Mouse (Mus musculus) hematopoietic stem cell, adult 5-6 weeks (primary cell): ENCODE measurements at regions not wholly inside any gene's neighbourhood (a gene's known extent, or its start where the extent isn't known, plus 50 kb on each side); places are given as distances from the start of the nearest gene placed in this dataset.
A peak's percentile ranks its signal among the peaks of the same experiment; 100 is the strongest.

Experiments
- ATAC-seq, 2 experiments: fragments of 125-278 bp in 1 of 2; replicated peaks in 1 of 2; 2 replicates each; pipeline ENCODE4 v1.8.0; 2016 to 2017; ENCODE audit warnings: inconsistent platforms in 2 of 2, mild to moderate bottlenecking in 2 of 2, moderate number of reproducible peaks in 2 of 2, low read depth in 1 of 2, moderate TSS enrichment in 1 of 2; ENCODE audit not compliant: low FRiP score in 2 of 2, poor library complexity in 2 of 2, severe bottlenecking in 2 of 2, insufficient read depth in 1 of 2, low TSS enrichment in 1 of 2

DNA sequence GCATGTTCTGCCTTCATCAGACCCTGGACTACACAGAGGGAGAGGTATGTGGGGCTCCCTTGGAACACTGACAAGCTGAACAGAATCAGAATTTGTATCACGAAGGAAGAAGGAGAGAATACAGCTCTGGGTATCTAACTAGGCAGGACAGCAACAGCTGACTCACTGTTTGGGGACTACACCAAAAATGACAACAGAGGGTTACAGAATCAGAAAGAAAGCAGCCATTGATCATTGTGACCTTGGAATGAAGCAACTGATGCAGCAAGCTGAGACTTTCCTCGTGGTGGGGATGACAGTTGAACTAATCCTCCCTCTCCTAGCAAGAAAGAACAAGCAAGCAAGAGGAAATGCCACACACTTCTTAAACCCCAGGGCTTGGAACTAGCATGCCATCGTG is 135.0 kb upstream of the Gnao1 start:
- ATAC-seq = no peak

DNA sequence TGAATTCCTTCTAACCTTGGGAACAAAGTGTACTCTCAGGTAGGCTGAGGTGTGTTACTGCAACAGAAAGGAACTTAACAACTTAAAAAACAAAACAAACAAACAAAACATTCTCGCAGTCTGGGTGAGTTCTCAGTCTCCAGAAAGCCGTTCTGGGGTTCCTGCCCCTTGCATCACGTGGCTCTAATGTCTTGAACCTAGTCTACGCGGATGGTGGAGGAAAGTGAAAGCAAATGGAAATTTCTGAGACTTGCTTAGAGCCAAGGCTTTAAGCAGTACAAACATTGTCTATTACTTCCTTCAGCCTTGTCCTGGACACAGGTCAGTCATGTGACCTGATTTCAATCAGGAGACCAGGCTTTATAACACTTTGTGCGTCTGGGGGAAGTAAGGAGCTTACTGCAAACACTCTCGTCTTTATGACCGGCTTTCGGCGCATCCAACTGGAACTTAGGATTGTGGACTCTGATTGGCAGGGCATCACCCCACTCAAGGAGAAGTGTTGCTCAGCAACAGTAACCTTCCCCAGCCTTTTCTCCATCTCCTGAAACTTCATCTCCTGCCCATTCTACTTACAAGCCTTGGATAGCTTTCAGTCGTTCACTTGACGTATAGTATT is 125.9 kb upstream of the Gnao1 start:
- ATAC-seq = no peak

DNA sequence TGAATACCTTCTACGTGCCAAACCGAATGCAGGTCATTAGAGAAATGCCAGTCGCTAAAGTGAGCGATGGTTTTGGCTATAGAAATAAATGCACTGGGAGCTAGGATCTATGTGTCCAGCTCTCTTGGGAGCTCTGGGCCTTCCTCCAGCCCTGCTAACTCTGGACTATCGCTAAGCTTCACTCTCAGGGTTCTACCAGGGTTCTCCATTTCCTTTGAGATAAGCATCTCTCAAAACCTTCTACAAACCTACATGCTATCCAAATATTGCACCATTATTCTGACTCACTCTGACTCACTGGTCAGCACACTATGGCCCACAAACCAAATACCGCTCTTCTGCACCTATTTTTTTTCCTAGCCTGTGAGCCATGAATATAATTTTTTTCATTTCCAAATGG is 125.4 kb upstream of the Gnao1 start:
- ATAC-seq = no peak

DNA sequence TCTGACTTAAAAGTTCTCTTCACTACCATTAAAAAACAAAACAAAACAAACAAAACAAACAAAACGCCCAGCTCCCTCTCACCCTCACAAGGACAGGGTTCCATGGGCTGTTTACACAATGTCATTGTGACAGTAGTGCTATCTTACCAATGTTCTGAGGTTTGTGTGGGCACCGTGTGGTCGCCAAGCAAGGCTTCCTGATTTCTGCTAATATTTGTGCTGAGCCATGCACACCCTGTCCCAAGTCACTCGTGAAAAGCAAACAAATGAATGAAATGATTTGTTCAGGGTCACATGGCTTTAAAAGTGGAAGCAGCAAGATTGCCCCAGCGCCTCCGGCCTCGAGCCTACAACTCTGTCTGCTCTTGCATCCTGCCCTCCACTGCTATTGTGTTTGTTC is 120.9 kb upstream of the Gnao1 start:
- no peak for ATAC-seq

DNA sequence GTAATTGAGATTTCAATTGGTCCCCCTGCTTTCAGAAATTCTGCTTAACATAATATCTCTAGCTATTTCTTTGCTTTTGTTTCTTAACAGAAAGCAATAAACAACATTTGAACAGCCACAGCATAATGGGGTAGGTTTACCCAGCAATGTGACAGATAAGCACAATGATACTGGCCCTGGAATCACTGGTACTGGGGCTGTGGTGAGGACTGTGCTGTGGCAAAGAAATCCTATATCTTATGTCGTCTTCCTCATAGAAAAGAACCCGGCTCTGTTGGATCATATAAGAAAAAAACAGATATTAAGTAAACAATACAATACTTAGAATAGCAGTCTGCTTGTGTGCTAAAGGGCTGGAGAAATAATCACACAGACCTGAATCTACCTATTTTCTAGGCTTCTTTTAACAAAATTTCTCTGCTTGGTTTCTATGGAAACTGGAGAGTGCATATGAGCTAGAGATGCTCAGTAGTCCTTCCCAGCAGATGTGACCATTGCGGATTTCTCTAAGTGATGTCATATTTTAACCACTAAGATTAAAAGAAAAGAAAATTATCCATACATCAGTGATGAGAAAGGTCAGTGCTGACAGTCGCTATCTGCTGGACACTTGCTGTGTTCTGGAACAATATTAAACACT is 119.8 kb upstream of the Gnao1 start:
- ATAC-seq = no peak

DNA sequence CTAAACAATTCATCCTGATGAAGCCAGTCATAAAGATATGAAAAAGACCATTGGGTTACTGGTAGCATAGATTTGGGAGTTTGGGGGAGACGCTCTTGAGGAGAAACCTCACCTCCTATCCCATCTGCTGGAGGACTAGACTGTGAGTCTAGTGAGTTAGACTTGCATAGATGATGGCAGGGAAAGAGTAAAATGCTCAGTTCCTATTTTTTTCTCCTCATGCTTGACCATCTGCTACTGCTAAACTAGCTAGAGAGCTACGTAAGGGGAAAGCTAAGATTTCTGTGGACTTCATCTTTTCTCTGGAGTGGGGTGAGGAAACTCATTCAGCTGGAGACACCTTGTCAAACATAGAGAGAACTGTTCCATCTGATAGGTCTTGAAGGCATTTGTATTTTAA is 118.4 kb upstream of the Gnao1 start:
- no peak for ATAC-seq

DNA sequence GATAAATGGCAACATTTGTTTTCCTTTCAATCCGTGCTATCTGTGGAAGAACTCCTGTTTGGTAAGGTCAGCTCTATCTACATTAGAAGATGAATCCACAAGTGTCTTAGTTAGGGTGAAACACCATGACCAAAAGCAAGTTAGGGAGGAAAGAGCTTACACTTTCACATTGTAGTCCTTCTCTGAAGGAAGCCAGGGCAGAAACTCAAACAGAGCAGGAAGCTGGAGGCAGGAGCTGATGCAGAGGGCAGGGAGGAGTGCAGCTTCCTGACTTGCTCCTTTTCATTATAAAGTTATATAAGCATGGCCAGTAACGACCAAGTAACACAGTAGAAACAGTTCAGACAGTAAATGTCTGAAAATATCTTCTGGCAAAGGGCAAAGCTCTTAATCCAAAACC is 117.9 kb upstream of the Gnao1 start:
- ATAC-seq = no peak

DNA sequence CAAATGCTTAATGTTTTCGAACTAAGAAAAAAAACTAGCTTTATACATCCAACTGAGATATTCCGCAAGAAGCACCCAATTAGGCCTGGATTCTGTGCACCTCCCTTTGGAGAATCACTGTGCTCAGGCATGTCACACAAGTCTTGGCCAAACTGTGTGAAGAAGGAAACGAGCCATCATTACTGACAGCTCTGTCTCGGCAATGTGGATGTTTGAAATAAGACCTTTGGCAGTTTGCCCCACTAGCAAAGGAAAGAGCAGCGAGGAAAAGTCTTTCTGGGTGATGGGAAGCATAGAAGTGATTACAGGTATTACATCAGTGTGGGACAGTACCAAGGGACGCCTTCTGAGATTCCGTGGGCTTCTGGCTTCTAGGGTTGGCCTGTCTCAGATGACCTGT is 112.6 kb upstream of the Gnao1 start:
- 0 out of 4 replicates have a peak, but pooled peaks of 1 of the 2 experiments have one; percentile 12 for ATAC-seq

DNA sequence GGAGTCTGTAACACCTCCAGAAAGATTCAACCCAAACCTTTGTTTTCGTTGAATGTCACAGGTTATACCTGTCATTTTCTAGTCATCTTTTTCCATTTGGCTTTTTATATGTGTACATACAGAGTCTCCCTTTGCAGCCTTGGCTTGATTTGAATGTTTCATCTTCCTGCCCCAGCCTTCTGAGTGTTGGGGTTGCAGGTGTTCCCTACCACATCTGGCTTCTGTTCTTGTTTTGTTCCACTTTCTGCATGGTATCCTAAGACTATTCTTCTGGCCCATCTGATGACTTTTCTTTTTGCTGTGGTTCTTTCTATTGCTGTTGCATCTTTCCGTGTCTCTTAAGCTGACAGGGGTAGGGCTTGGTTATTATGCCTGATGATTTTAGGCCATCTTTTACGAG is 111.3 kb upstream of the Gnao1 start:
- ATAC-seq = no peak

DNA sequence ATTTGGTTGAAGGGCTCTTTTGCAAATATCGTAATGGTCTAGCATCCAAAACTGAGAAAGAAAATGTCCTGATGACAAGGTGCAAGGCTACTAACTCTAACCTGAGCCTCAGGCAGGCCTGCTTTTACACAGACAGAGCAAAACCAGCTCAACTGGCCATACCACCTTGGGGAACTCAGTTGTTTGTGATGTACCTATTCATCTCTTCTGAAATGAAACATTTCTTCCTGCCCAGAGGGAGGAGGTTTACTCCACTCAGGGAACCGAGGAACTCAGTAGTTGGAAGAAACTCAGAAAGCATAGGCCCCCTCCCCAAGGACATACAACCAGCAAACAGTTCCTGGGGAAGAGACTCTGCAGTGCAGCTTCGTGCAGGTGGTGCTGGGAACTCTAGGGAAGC is 108.4 kb upstream of the Gnao1 start:
- no peak for ATAC-seq

DNA sequence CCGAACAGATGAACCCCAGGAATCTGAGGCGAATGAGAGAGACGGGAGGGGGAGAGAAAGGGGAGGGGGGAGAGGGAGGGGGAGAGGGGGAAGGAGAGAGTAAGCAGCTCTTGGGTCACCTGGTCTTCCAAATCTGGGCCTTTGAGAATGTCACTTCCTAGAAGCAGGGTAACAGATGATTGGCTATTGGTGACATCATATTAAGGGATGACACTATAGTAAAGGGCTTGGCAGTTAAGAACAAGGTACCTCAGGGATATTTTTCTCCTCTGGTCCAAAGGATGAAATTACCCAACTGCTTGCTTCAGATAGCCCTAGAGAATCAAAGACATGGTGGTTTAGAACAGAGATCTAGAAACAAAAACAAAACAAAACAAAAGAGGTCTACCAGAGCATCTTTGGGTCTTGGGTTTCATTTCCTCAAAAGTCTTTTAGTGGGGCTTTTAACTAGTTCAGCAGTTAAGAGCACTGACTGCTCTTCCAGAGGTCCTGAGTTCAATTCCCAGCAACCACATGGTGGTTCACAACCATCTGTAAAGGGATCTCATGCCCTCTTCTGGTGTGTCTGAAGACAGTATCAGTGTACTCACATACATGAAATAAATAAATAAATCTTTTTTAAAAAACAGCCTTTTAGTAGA is 97.6 kb upstream of the Gnao1 start:
- ATAC-seq = no peak

DNA sequence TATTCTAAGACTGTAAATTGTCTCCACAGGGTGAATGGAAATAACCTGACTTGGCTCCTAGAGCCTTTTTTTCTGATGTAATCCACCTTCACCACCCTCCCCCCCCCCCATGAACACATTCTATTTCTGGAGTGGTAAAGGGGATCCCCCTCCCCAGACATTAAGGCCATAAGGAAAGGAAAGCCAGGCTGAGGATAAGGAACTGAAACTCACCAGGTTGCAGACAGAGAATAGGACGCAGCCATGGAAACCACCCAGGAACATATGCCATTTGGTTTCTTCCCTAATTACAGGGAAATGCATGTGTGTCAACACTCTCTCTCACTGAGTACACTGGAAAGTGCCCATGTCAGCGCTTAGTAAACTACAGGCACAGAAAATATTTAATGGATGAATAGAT is 96.5 kb upstream of the Gnao1 start:
- no peak for ATAC-seq

DNA sequence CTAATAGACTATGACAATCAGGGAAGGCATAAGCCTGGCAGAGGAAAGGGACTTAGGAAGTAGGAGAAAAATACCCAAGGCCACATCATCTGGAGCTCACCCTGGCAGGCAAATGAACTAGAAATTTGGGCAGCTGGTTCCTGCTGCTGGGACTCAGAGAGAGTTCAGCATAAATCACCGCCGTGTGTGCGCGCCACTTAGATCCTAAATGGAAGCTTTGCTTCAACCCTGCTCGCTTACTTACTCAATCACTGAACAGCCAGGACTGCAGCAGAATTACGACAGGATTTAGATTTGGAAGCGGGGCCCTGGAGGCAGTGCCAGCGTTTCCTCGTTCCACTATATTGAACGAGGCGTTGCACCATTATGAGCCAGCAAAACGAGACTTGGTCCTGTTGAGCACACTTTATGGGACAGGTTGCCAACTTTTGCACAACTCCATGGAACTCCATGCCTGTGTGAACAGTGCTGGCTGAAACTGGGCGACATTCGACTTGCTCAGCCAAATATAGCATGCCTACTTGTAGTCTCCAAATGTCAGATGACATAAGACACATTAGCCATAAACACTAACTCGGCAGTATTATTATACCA is 84.8 kb upstream of the Gnao1 start:
- no peak for ATAC-seq

DNA sequence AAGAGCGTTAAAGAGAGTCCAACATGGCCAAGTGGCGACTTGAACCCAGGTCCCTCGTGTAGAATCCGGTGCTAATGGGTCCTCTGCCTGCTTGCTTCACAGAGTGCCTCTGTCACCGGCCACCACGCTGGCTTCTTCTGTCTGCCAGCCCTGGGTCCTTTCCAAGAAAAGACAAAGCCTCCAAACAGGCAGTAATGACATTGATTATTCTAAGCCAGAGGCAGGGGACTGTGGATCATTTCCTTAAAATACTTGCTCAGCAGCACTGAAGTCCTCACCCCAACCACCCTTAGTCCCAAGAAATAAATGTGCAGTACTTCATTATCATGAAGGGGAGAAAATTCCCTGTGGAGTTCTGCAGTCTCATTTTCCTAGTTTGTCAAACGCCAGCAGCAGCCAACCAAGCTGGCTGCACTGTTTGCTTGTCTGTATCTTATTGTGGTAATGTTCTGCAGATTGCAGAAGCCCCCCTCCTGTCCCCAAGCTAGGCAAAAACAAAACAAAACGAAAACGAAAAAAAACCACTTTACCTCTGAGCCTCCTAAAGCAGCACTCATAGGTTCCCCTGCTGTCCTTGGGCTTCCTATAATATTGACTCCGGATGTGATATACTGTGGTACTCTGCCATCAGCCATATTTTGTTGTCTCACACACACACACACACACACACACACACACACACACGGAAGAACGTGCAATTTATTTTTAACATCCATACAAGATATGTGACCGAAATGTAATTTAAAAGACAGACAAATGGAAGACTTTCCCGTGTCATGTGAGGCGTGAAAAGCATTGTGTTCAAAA is 80.4 kb upstream of the Gnao1 start:
- no peak for ATAC-seq

DNA sequence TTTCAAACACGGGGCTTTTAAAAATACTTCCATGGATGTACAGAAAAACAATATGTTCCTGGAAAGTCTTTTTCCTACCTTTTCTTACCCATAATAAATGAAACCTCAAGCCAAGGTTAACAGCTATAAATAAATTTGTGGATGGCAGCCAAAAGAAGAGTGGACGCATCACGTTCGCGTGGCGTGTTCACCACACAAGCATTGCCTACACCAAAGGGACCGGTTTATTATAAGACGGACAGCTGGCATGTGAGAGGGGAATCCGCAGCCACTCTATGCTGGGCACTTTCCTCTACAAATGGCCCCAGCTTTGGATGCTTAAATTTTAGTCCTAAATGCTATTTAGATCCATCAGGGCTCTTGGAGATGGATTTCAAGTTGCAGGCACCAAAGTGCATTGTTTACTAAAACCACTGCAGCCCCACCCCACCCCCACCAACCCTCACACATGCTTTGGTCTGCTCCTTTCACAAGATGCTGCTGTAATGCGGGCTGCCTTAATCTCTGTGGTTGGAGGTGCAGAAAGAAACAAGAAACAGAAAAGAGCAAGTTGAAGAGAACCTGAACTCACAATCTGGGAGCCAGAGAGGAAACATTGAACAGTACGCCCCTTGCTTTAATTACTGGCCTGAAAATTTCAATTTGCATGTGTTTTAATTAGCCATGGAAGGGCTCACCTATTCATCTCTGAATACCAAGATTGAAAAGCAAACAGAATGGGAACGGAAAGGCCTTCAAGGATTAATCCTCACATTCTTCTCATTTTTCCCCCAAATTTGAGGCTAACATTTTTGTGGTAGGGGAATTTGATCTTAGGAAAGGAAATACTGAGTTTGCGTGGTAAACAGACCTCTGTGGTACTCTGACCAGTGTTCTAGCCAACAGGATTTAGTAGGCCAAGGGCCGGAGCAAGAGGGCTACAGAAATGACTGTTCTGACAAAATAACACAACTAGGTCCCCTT is 78.7 kb upstream of the Gnao1 start:
- no peak for ATAC-seq

DNA sequence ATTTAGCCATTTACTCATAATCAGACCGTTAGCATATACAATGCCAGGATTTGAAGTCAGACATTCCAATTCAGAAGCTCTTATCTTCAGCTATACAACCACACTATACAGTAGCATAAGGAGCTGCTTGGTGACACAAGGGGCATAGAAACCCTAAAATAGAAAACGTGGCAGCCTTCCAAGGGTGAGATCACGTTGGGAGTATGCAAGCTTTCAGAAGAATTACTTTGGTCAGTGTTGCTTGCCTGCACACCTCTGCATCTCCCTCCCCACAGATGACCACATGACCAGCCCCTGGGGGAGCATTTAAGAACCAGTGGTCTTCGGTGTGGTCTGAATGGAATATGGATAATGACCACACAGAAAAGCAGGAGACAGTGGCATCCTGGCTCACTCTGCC is 74.9 kb upstream of the Gnao1 start:
- no peak for ATAC-seq

DNA sequence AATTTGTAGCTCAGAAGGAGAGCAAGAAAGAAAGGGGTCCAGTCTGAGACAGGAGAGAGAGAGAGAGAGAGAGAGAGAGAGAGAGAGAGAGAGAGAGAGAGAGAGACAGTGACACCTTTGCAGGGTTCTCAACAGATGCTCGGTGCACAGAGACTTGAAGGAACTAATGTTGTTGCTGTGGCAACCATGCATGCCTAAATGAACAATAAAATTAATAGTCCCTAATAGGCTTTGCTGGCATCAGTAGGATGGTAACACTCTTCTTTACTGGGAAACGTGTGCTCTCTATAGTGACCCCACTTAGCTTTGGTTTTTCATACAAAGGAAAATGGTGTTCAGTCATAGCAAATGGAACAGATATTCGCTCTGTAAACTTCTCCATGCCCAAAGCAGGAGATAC is 69.5 kb upstream of the Gnao1 start:
- ATAC-seq = no peak
